Mouse (Mus musculus) gastrocnemius, adult 8-10 months (tissue): ENCODE measurements at regions not wholly inside any gene's neighbourhood (a gene's known extent, or its start where the extent isn't known, plus 50 kb on each side); places are given as distances from the start of the nearest gene placed in this dataset.

ENCODE experiments used
- DNase-seq, 2 experiments: peaks; one replicate each; pipeline ENCODE4 v3.0.0; 2022; ENCODE audit warnings: low spot score in 2 of 2

- DNase-seq = no peak
These were observed 62.5 kb upstream of the Zfp637 start for GRCm38 (mm10) chr6:117778481-117778880.

DNA sequence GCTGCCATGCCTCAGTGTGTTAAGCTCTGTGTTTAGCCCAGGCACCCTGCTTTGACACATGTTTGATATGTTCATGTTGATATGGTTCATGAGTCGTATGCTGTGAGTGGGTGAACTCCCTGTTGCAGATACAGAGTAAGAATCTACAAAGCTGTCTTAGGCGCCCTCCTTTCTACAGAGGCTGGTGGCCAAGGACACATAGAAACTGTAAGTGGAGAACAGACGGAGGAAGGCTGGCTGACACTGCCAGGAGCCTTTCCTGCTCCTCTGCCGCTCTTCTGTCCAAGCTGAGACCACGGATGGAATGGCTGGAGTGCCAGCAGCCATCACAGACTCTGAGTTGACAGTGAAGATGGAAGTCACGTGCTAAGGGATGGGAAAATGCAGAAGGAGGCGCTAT lies 62.0 kb upstream of the Zfp637 start:
- DNase-seq = no peak

DNA sequence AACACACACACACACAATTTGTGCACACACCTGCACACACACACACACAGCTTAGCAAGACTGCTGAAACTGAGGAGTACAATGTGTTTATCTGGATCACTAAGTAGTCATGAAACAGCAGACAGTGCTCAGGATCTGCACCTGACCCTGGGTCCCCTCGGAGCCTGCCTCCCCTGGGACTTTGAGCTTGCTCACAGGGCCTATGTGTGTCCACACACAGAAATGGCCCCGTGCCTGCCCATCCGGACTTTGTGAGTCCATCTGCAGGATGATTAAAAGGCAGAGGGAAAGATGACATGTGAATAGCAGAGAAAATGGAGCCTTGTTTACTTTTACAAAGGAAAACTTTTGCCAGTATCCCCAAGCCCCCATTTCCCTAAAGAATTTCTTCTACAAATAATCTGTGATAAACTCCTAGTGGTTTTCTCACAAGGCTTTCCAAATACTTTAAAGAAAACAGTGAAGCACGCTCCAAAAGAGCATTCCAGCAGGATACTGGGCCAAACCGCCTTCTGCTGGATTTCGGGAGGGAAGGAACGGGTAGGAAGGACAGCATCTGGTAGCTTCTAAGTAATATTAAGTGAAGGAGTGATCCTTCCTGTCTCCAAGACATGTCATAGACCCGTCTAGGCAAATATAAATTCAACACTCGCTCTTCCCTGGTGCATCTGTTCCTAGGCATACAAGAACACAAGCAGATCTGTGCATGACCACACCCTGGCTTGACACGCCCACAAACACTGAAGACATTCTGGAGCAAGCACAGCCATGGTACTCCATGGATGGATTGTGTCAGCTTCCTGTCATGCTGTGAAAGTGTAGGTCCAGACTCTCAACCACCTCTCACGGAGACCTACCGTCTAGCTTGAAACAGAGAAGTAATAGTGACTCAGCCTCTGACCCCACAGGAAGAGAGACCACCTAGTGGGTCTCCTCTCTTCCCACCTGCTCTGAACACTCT lies 52.1 kb upstream of the Zfp637 start:
- peak in 1 of 2 experiments; percentile 34 for DNase-seq

- DNase-seq = no peak
These were observed 50.4 kb upstream of the Zfp637 start for GRCm38 (mm10) chr6:117790581-117790980.
